In genomic region chr2:114439668-114440067, GRCm38 (mm10) we compare ENCODE assay signal across 11 mouse cellular contexts.
DNase-seq lines count a peak whose midpoint lies in the region; ATAC-seq and TF ChIP-seq lines count a peak whose summit lies in the region.
"Had no signal": no experiment of that assay in that cellular context is flagged by ENCODE, and none has a peak within 500 bp of the region (broad histone marks: within the 10 kb centered on the region; RNA-seq: fewer than 3 reads in every experiment).

No protein-coding gene starts in this region.

- DNase-seq in heart, postnatal 0 days (ENCODE audit: low spot score): no peak
- DNase-seq in lung, postnatal 10 days: peak; percentile 13
- DNase-seq in lung, postnatal 14 days: no peak
- DNase-seq in NIH3T3 (ENCODE audit: low read depth): peak; percentile 70
- DNase-seq in retina, embryonic 14.5 days (ENCODE audit: low spot score): peak; percentile 73
- DNase-seq in c-Kit-positive CD71-positive TER-119-positive erythroid progenitor cells, embryonic 14.5 days (ENCODE audit: low spot score): no peak
- no peak for DNase-seq in kidney, adult 11 months
- DNase-seq: thymus, adult 2 months had no signal

- WGBS in heart, postnatal 0 days: 55% methylated on average over 1 of the region's 1 CpGs
- WGBS in heart, embryonic 11.5 days (ENCODE audit: insufficient replicate concordance): 41% methylated on average over 1 of the region's 1 CpGs

- H3K36me3 ChIP-seq in heart, postnatal 0 days (replicated peaks; ENCODE audit: control insufficient read depth, insufficient read depth, low read length): no peaks in the 10 kb centered on the region
- no peaks in the 10 kb centered on the region for H3K36me3 ChIP-seq in heart, embryonic 11.5 days (ENCODE audit: control insufficient read depth, insufficient read depth, low read length)
- H3K36me3 ChIP-seq: limb, embryonic 15.5 days had no signal

- TF ChIP-seq CTCF in heart, postnatal 0 days (IDR thresholded peaks at IDR 0.05; ENCODE audit: low read depth): peak; percentile 42; the same call in 1 of the 2 replicates

- no peak overlapping the region for H3K4me3 ChIP-seq in heart, postnatal 0 days (ENCODE audit: low read depth, low read length)
- no peak overlapping the region for H3K4me3 ChIP-seq in heart, embryonic 11.5 days (ENCODE audit: low read depth, low read length)
- H3K4me3 ChIP-seq: erythroblast, embryonic 14.5 days; limb, embryonic 15.5 days had no signal

- no peaks in the 10 kb centered on the region for H3K9me3 ChIP-seq in heart, postnatal 0 days (replicated peaks; ENCODE audit: control insufficient read depth, low read length)
- no peaks in the 10 kb centered on the region for H3K9me3 ChIP-seq in heart, embryonic 11.5 days (replicated peaks; ENCODE audit: control insufficient read depth, low read length)
- H3K9me3 ChIP-seq: limb, embryonic 15.5 days had no signal

- no peaks in the 10 kb centered on the region for H3K4me1 ChIP-seq in heart, postnatal 0 days (ENCODE audit: control insufficient read depth, insufficient read depth)
- H3K4me1 ChIP-seq in heart, embryonic 11.5 days (ENCODE audit: control insufficient read depth, insufficient read depth, low read length): no peaks in the 10 kb centered on the region; the same call in 1 of the 2 replicates
- H3K4me1 ChIP-seq: limb, embryonic 15.5 days had no signal

- H3K27me3 ChIP-seq in heart, postnatal 0 days (ENCODE audit: control insufficient read depth, insufficient read depth, low read length): no peaks in the 10 kb centered on the region
- no peaks in the 10 kb centered on the region for H3K27me3 ChIP-seq in heart, embryonic 11.5 days (ENCODE audit: control insufficient read depth, insufficient read depth, low read length)

- H3K27ac ChIP-seq in heart, postnatal 0 days (ENCODE audit: low read depth): no peak overlapping the region
- H3K27ac ChIP-seq in heart, embryonic 11.5 days (ENCODE audit: low read depth, low read length): no peak overlapping the region
- H3K27ac ChIP-seq: limb, embryonic 15.5 days had no signal

- no peak overlapping the region for H3K9ac ChIP-seq in heart, postnatal 0 days (replicated peaks; ENCODE audit: low read depth, low read length)
- H3K9ac ChIP-seq in heart, embryonic 11.5 days (ENCODE audit: low read depth, low read length): no peak overlapping the region
- H3K9ac ChIP-seq: limb, embryonic 15.5 days had no signal

- no peak for TF ChIP-seq EP300 in heart, postnatal 0 days (IDR thresholded peaks at IDR 0.05; ENCODE audit: low read depth)

- H3K4me2 ChIP-seq in heart, postnatal 0 days (ENCODE audit: low read depth, low read length): no peak overlapping the region
- no peak overlapping the region for H3K4me2 ChIP-seq in heart, embryonic 11.5 days
- H3K4me2 ChIP-seq: limb, embryonic 15.5 days had no signal

- no peak for ATAC-seq in heart, postnatal 0 days (ENCODE audit: insufficient read depth, low read depth)
- ATAC-seq in heart, embryonic 11.5 days (replicated peaks; ENCODE audit: insufficient number of reproducible peaks, low FRiP score, low TSS enrichment): no peak

Comparison
In these comparisons a context has a peak if more than half of its experiments do, and no peak if none do; other contexts are left out.
1. DNase-seq: peak in lung, postnatal 10 days (single experiment), NIH3T3 (single experiment) and retina, embryonic 14.5 days (single experiment); none in heart, postnatal 0 days (single experiment), lung, postnatal 14 days (single experiment), c-Kit-positive CD71-positive TER-119-positive erythroid progenitor cells, embryonic 14.5 days (single experiment) and kidney, adult 11 months (single experiment).